Mouse (Mus musculus): ENCODE results near the gene Adcy4.

Gene Adcy4

DNA sequence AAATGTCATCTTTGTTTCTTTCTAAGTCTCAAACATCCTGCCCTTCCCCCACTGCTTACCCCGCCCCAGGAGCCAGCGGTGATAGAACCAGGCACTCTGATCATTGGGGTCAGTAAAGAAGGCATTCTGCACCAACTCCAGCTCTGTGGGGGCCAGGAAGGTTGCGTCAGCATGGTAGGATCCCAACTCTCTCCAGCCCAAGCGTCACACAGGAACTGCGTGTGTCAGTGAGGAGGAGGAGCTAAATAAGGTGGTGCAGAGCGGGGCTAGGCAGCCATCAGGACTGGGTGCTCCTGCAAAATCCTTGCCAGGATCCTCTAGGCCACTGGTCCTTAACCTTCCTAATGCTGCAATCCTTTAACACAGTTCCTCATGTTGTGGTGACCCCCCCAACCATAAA is 64.2 kb downstream of the Adcy4 start:
- DNase-seq (ENCODE audit: low spot score), result no peak

Measured in urinary bladder, postnatal 25 days (tissue).